Mouse (Mus musculus) neural tube, embryonic 13.5 days (tissue): ENCODE measurements around the gene 9230112D13Rik. TPM values are rescaled to one million over a fixed set of nuclear protein-coding genes. Genes with fewer than 3 reads are reported as not detected.

ENCODE experiments used
- ATAC-seq: fragments of 200-750 bp; cut with Nextera tagmentation; 2 replicates; pipeline ENCODE4 v1.8.0; 2017; ENCODE audit warnings: low read depth, mild to moderate bottlenecking, moderate TSS enrichment, moderate library complexity
- H3K27ac ChIP-seq: fragments of 300-500 bp; sonication (generic); replicated peaks from 2 replicates; pipeline ENCODE4 v1.5.1; 2015; ENCODE audit warnings: moderate library complexity, mild to moderate bottlenecking, inconsistent platforms
- H3K27me3 ChIP-seq: fragments of 300-500 bp; sonication (generic); 2 replicates; pipeline ENCODE4 v1.6.1; 2015; ENCODE audit warnings: mild to moderate bottlenecking, inconsistent platforms
- H3K36me3 ChIP-seq: fragments of 300-500 bp; sonication (generic); 2 replicates; pipeline ENCODE4 v1.6.1; 2015; ENCODE audit warnings: mild to moderate bottlenecking, inconsistent platforms
- H3K4me1 ChIP-seq: fragments of 300-500 bp; sonication (generic); replicated peaks from 2 replicates; pipeline ENCODE4 v1.6.1; 2015; ENCODE audit warnings: inconsistent platforms
- H3K4me2 ChIP-seq: fragments of 300-500 bp; sonication (generic); 2 replicates; pipeline ENCODE4 v1.6.1; 2015; ENCODE audit warnings: inconsistent platforms, mild to moderate bottlenecking, moderate library complexity
- H3K4me3 ChIP-seq: fragments of 300-500 bp; sonication (generic); 2 replicates; pipeline ENCODE4 v1.5.1; 2015; ENCODE audit warnings: mild to moderate bottlenecking, inconsistent platforms
- H3K9ac ChIP-seq: fragments of 300-500 bp; sonication (generic); 2 replicates; pipeline ENCODE4 v1.6.1; 2015; ENCODE audit warnings: moderate library complexity, mild to moderate bottlenecking, inconsistent platforms
- H3K9me3 ChIP-seq: fragments of 300-500 bp; sonication (generic); 2 replicates; pipeline ENCODE4 v1.6.1; 2016; ENCODE audit warnings: inconsistent platforms
- WGBS: fragments of 180-500 bp; shearing (Covaris S2); methylation state at CpG from one replicate; pipeline ENCODE4 v1.1.7; 2015; 5-methylcytosine and 5-hydroxymethylcytosine counted together
- polyA plus RNA-seq: library from polyadenylated mRNA; unstranded; fragments of >200 nt; fragmentation: Nextera tagmentation; extraction: Ambion mirVana; gene quantifications from 2 replicates; pipeline ENCODE4 v1.2.1, GENCODE M21; 2015

The 9230112D13Rik gene
- polyA plus RNA-seq, 1 experiment from 2014 or later: not detected

DNA sequence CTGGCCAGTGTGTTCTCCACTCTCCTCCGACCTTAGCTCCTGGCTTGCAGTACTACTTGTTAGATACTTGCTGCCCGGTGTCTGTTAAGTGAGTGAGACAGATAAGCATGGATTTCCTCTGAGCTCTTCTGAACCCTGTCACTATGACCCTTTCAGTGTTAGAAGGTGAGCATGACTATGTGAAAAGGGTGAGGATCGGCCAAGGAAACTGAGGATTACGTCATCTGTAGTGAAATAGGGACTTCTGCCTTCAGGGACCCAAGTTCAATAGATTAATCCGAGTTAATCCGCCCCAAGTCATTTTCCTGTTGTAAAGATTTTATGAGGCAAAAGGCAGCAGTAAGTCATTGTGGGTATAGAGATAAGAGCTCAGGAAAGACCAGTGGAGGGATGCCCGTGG, 17.3 kb downstream of the 9230112D13Rik start:
- Histone ChIP-seq H3K4me1 (peaks cover 32% of the 10 kb centered on the region), H3K9ac (no peak overlapping the region), H3K9me3 (no peaks in the 10 kb centered on the region), H3K4me3 (no peak overlapping the region), H3K27ac (no peak overlapping the region), H3K36me3 (no peaks in the 10 kb centered on the region), H3K4me2 (no peak overlapping the region), H3K27me3 (0 out of 2 replicates have a peak, but pooled peaks cover 3% of the 10 kb centered on the region)
- WGBS: 80% methylated on average over 7 of the region's 7 CpGs
- ATAC-seq: no peak

GRCm38 (mm10) chr14:34504377-34504776, 18.2 kb downstream of the 9230112D13Rik start:
- Histone ChIP-seq H3K9me3 (no peaks in the 10 kb centered on the region), H3K4me1 (peaks cover 42% of the 10 kb centered on the region), H3K36me3 (no peaks in the 10 kb centered on the region), H3K4me2 (no peak overlapping the region), H3K9ac (no peak overlapping the region), H3K27me3 (0 out of 2 replicates have a peak, but pooled peaks cover 3% of the 10 kb centered on the region), H3K4me3 (no peak overlapping the region), H3K27ac (no peak overlapping the region)
- 90% methylated on average over 5 of the region's 5 CpGs for WGBS
- ATAC-seq: no peak

- Histone ChIP-seq H3K36me3 (no peaks in the 10 kb centered on the region), H3K27ac (no peak overlapping the region), H3K9me3 (no peaks in the 10 kb centered on the region), H3K27me3 (0 out of 2 replicates have a peak, but pooled peaks cover 3% of the 10 kb centered on the region), H3K4me1 (peaks cover 44% of the 10 kb centered on the region), H3K4me3 (no peak overlapping the region), H3K9ac (peak overlapping the region; percentile 35; the same call in 1 of the 2 replicates), H3K4me2 (peak overlapping the region; percentile 70)
- 32% methylated on average over 6 of the region's 6 CpGs for WGBS
- no peak for ATAC-seq
Measured at GRCm38 (mm10) chr14:34503759-34504158, 18.8 kb downstream of the 9230112D13Rik start.

- WGBS: 7% methylated on average over 15 of the region's 15 CpGs
- peak within 1 kb of the TSS; percentile 70 for H3K4me2 ChIP-seq
- H3K9me3 ChIP-seq: no peaks in the 10 kb centered on the region
- H3K4me3 ChIP-seq: peak within 1 kb of the TSS; percentile 87
- H3K27me3 ChIP-seq: 0 out of 2 replicates have a peak, but pooled peaks cover 3% of the 10 kb centered on the region
- H3K9ac ChIP-seq: peak within 1 kb of the TSS; percentile 96
- peak within 1 kb of the TSS; percentile 97 for H3K27ac ChIP-seq
- no peaks in the 10 kb centered on the region for H3K36me3 ChIP-seq
- ATAC-seq: no peak
- peaks cover 41% of the 10 kb centered on the region for H3K4me1 ChIP-seq
Measured at GRCm38 (mm10) chr14:34503325-34503647, 19.3 kb downstream of the 9230112D13Rik start, which contains the start of gene Bmpr1a. Bmpr1a (minus strand) TSS chr14:34503341.

DNA sequence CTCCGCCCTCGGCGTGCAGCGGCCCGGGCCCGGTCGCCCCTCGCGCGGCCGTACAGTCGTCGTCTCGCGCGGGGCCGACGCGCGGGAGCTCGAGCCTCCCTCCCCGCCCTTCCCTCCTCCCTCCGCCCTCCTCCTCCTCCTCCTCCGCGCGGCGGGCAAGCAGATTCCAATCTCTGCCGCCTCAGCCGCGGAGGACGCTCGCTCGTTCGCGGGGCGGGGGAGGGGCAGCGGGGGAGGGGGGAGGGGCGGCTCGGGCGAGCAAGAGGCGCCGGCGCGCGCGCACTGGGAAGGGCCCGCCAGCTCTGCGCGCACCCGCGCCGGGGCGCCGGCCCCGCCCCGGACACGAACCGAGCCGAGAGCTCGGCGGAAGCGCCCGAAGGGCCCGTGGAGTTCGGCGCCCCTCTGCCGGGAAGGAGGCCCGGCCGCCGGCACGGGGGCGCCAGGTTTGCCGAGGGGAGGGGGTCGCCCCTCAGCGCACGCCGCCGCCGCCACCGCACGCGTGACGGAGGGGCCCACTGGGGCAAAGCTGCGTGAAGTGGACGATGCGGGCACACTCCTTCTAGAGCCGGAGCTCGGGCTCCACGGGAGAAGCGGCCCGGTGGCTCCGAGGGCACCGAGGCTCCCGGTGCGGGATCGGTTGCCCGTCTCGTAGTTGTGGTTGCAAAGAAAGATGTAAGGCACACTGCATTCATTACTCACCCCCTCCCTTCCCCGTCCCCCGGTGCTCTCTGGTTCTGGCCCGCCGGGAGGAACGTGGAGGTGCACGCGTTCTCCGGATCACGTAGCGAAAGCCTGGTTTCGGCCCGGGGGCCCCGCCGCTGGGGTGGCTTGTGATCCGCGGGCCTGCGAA, 19.9 kb downstream of the 9230112D13Rik start:
- H3K4me3 ChIP-seq: peak overlapping the region; percentile 87
- 0 out of 2 replicates have a peak, but pooled peaks cover 3% of the 10 kb centered on the region for H3K27me3 ChIP-seq
- peak overlapping the region; percentile 96 for H3K9ac ChIP-seq
- H3K9me3 ChIP-seq: no peaks in the 10 kb centered on the region
- H3K4me1 ChIP-seq: peaks cover 36% of the 10 kb centered on the region
- peak overlapping the region; percentile 97 for H3K27ac ChIP-seq
- peak; percentile 94 for ATAC-seq
- under 1% methylated on average over 85 of the region's 115 CpGs for WGBS
- H3K36me3 ChIP-seq: no peaks in the 10 kb centered on the region
- H3K4me2 ChIP-seq: peak overlapping the region; percentile 70

GRCm38 (mm10) chr14:34501804-34502474, 20.7 kb downstream of the 9230112D13Rik start:
- Histone ChIP-seq H3K27me3 (0 out of 2 replicates have a peak, but pooled peaks cover 3% of the 10 kb centered on the region), H3K4me2 (peak overlapping the region; percentile 70), H3K9me3 (no peaks in the 10 kb centered on the region), H3K36me3 (no peaks in the 10 kb centered on the region), H3K27ac (peak overlapping the region; percentile 97), H3K4me1 (peaks cover 38% of the 10 kb centered on the region), H3K9ac (peak overlapping the region; percentile 96), H3K4me3 (peak overlapping the region; percentile 87)
- WGBS: under 1% methylated on average over 73 of the region's 77 CpGs
- ATAC-seq: peak; percentile 58

GRCm38 (mm10) chr14:34501447-34501803, 21.2 kb downstream of the 9230112D13Rik start:
- H3K4me1 ChIP-seq: peaks cover 38% of the 10 kb centered on the region
- peak overlapping the region; percentile 87 for H3K4me3 ChIP-seq
- no peak for ATAC-seq
- H3K36me3 ChIP-seq: no peaks in the 10 kb centered on the region
- under 1% methylated on average over 16 of the region's 16 CpGs for WGBS
- no peaks in the 10 kb centered on the region for H3K9me3 ChIP-seq
- 0 out of 2 replicates have a peak, but pooled peaks cover 3% of the 10 kb centered on the region for H3K27me3 ChIP-seq
- H3K4me2 ChIP-seq: peak overlapping the region; percentile 70
- peak overlapping the region; percentile 97 for H3K27ac ChIP-seq
- peak overlapping the region; percentile 96 for H3K9ac ChIP-seq

DNA sequence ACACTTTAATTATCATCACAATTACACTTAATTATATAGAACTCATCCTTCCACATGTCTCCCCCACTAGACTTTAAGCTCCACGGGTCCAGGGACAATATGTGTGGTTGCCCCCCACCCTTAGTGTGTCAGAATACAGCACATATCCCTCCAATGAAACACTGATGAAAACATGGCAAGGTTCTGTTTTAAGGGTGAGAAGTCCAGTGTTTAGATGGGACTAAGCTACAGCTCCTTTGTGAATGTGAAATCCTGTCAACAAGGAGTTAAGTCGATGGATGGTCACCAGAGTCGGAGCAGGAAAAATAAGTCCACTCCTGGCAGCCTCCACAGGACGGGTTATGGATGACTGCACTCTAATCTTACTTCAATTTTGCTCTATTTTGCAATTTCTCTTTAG, 22.3 kb downstream of the 9230112D13Rik start:
- Histone ChIP-seq H3K27ac (no peak overlapping the region), H3K27me3 (no peaks in the 10 kb centered on the region), H3K36me3 (no peaks in the 10 kb centered on the region), H3K9ac (no peak overlapping the region), H3K4me2 (peak overlapping the region; percentile 70), H3K9me3 (no peaks in the 10 kb centered on the region), H3K4me1 (peaks cover 38% of the 10 kb centered on the region), H3K4me3 (peak overlapping the region; percentile 87)
- 6% methylated on average over 4 of the region's 4 CpGs for WGBS
- ATAC-seq: no peak

DNA sequence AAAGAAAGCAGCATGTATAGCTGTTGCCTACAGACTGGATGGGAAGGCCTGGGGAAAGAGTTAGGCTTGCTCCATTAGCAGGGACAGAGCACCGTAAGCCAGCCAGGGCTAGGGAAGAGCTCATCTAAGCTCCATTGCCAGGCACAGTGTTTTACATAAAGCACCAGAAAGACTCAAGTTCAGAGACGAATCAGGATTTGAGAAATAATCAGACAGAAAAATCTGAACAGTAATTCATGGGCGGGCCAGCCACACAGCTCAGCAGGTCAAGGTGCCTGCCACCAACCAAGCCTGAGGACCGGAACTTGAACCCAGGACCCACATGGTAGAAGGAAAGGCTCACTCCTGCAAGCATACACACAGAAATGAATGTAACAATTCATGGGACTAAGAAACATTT, 22.9 kb downstream of the 9230112D13Rik start:
- no peak for ATAC-seq
- Histone ChIP-seq H3K9ac (no peak overlapping the region), H3K4me3 (no peak overlapping the region; the same call in 1 of the 2 replicates), H3K4me2 (peak overlapping the region; percentile 70), H3K36me3 (no peaks in the 10 kb centered on the region), H3K9me3 (no peaks in the 10 kb centered on the region), H3K27me3 (no peaks in the 10 kb centered on the region), H3K27ac (no peak overlapping the region), H3K4me1 (peaks cover 38% of the 10 kb centered on the region)
- WGBS: 68% methylated on average over 4 of the region's 4 CpGs

DNA sequence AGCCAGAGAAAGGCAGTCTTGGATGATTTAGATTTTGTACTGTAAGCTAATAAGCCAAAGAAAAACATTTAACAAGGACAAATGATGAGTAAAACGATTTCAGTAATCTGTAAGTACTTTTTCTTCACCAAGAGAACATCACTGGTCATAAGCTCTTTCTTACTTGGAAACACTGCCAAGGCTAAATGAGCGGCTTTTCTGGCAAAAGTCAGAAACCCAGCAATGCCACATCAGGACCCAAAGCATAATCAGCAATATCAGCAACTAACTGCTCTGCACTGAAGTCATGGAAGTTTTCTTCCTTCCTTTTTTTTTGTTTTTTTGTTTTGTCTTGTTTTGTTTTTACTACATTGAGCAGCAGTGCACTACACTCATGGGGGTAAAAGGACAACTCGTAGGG, 25.3 kb downstream of the 9230112D13Rik start:
- no peak overlapping the region for H3K27ac ChIP-seq
- no peaks in the 10 kb centered on the region for H3K27me3 ChIP-seq
- no peaks in the 10 kb centered on the region for H3K36me3 ChIP-seq
- H3K9ac ChIP-seq: no peak overlapping the region
- no peak overlapping the region for H3K4me3 ChIP-seq
- ATAC-seq: no peak
- H3K4me2 ChIP-seq: no peak overlapping the region
- 88% methylated on average over 3 of the region's 3 CpGs for WGBS
- no peaks in the 10 kb centered on the region for H3K9me3 ChIP-seq
- peaks cover 32% of the 10 kb centered on the region for H3K4me1 ChIP-seq

DNA sequence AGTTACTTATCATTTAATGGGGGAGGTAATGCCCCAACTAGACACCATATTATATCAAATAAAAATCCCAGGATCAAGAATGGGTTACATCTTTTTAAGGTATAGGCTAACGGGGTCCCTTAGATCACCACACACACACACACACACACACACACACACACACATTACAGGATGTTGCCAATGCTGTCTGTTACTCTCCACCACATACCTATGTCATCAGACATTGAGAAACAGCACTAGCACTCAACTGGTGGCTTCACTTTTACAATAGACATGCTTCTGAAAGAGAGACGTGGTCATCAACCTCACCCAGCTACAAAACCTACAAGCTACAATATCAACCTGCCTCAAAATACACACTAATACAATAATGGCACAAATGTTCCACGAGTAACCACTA, 28.9 kb downstream of the 9230112D13Rik start:
- no peak overlapping the region for H3K9ac ChIP-seq
- H3K4me2 ChIP-seq: no peak overlapping the region
- no peaks in the 10 kb centered on the region for H3K27me3 ChIP-seq
- 87% methylated on average over 3 of the region's 3 CpGs for WGBS
- H3K36me3 ChIP-seq: no peaks in the 10 kb centered on the region
- H3K9me3 ChIP-seq: no peaks in the 10 kb centered on the region
- no peak overlapping the region for H3K4me3 ChIP-seq
- no peak for ATAC-seq
- peaks cover 19% of the 10 kb centered on the region for H3K4me1 ChIP-seq
- H3K27ac ChIP-seq: no peak overlapping the region

DNA sequence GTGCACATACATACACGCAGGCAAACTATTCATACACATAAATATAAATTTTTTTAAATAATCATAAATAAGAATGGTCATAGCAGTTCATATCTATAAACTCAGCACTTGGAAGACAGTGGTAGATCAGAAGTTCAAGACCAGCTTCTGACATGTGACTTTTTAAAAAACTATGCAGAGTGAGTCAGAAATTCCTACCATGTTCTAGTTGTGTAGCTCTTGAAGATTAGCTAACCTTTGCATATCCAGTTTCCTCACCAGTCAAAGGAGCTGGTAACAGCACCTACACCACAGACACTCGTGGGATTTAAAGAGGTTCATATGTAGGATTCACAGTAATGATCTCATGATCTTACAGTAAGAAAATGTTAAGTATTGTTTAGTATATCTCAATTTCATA, 29.9 kb downstream of the 9230112D13Rik start:
- ATAC-seq: no peak
- WGBS: 94% methylated on average over 2 of the region's 2 CpGs
- H3K27me3 ChIP-seq: no peaks in the 10 kb centered on the region

More for the DNA sequence above, 29.9 kb downstream of the 9230112D13Rik start:
- H3K36me3 ChIP-seq: no peaks in the 10 kb centered on the region
- no peaks in the 10 kb centered on the region for H3K9me3 ChIP-seq
- H3K9ac ChIP-seq: no peak overlapping the region
- H3K4me3 ChIP-seq: no peak overlapping the region
- no peak overlapping the region for H3K4me2 ChIP-seq
- H3K27ac ChIP-seq: no peak overlapping the region
- peaks cover 22% of the 10 kb centered on the region for H3K4me1 ChIP-seq
